Mouse (Mus musculus) hindlimb bud, embryonic 11.5 days (tissue): Measurements from ENCODE around the gene Pgm2l1.
A peak's percentile ranks its signal among the peaks of the same experiment; 100 is the strongest.
"Not testable (repeated sequence)": the region's sequence is repeated elsewhere in the genome, so short reads cannot be mapped to it uniquely, and the experiment has no call there.

Source experiments
- DNase-seq: peaks from one replicate; pipeline ENCODE4 v3.0.0-alpha.2; 2012; ENCODE audit warnings: low read depth, low spot score; ENCODE audit errors: extremely low spot score

The Pgm2l1 gene

DNA sequence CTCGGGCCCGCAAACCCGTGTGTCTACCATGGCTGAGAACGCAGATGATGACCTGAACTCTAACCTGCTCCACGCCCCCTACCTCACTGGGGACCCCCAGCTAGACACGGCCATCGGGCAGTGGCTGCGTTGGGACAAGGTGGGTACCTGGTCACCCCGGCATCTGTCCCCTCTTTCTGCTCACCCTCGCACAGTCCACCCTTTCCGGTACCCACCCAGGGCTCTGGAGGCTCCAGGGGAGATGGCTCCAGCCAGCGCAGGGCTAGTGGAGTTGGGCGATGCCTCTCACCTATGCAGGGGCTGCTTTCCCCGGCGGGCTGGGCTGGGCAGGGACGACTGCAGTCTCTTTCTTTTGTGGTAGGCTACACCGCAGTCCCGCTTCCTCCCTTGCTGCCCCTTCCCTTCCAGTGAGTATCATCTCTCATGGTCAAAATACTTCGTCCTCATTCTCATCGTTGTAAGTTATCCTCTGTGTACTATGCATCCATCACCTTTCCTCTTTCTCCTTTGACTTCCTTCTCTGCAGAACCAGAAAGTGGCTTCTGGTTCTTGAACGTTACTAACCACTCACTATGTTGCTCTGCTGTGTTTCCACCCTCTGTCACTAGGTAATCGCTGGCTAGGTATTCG, 817 bp downstream of the Pgm2l1 start:
- no peak for DNase-seq

DNA sequence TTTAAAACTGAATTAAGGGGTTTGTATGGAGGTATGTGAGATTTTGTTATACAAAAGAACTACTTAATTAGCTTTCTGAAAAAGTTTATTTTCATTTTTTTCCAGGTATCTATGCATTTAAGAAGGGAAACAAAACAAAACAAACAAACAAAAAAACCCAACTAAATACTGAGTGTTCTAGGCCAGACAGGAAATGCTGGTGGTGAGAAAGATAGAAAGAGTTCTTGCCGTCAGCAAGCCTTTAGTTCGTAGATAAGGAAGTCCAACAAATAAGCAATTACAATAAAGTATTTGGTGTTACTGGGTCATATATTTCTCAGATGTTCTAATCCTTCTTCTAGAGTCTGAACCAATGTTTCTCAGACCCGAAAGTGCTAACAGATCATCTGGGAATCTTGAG, 1.8 kb downstream of the Pgm2l1 start:
- DNase-seq: no peak

DNA sequence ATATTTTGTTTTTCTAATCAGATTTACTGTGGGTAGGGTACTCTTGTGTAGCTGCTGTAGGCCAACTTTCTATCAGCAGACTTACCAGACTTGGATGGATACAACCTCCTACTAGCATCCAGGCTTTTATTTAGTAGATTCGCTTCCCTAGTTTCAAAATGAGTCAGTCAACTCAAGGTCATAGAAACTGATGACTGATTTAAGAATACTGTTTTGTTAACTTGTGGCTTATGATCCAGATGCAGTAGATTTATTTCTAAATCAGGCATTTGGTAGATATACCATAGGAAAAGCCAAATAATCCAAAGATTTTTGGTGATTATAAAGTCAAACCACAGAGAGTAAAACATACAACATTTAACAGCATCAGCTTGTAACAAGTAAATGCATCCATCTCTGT, 3.5 kb downstream of the Pgm2l1 start:
- DNase-seq: no peak

DNA sequence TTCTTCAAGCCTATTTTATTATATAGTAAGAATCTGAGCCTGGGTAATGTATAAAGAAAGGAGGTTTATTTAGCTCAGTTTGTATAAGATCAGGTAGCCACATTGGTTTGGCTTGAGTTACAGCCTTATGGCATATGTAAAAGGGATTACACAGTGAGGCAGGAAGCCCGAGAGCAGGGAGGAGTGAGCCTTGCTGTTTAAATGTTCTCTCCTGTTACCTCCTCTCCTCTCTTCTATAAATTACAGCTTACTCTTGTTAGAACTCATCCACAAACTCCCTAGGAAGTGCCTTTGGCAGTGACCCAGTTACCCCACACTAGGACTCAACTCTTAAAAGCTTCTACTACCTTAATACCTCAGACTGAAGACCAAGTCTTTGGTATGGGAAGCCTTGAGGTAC, 4.5 kb downstream of the Pgm2l1 start:
- no peak for DNase-seq

DNA sequence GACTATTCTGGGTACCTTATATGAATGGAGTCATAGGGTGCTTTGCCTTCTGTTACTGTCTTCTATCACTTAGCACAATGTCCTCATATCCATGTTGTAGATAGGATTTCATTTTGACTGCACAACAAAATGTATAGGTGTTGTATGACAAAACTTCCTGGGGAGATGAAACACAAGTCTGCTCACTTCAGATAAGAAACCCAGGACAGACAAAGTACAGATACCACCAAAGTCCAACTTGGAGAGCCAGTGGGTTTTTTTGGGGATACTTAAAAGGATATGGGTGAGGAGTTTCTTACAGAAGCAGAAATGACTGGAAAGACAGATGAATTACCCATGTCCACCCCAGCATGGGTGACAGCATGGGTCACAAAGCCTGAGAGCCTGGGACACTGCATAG, 6.5 kb downstream of the Pgm2l1 start:
- DNase-seq: no peak

DNA sequence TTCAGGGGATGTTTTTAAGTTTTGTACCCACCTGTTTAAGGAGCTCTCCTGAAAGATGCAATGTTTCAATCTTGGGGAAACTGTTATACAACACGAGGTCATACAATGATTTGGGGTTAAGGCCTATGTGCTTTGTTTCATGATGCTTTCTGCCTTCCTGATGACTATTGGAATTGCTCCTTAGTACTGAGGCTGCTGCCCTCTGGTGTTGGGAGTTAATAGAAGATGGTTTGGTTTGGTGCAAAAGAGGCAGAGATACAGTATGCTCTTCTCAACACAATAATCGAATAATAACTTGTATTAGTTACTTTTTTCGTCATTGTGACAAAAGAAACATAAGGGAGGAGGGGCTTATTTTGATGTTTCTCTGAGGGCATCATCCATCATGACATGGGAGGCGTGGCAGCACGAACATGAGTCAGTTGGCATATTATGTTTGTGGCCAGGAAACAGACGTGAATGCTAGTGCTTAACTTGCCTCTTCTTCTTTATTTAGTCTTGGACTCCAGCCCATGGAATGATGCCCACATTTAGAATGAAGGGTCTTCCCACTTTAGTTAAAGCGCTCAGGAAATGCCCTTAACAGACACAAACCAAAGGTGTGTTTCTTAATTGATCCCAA, 7.2 kb downstream of the Pgm2l1 start:
- no peak for DNase-seq

DNA sequence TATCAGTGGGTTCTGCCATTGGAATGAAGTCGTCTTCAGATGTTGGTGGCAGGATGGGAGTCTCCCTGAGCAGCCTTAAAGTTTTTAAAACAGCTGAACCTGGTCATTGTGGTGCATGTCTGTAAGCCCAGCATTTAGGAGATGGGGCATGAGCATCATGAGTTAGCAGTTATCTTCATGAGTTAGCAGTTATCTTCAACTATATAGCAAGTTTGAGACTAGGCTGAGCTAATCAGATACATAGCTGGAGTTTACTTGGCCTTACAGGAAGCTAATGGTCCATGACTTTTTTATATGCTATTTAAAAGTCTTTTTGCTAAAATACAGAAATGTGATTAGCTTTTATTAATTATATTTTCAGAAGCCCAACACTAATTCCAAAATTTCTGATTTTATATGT, 11.1 kb downstream of the Pgm2l1 start:
- DNase-seq: no peak

DNA sequence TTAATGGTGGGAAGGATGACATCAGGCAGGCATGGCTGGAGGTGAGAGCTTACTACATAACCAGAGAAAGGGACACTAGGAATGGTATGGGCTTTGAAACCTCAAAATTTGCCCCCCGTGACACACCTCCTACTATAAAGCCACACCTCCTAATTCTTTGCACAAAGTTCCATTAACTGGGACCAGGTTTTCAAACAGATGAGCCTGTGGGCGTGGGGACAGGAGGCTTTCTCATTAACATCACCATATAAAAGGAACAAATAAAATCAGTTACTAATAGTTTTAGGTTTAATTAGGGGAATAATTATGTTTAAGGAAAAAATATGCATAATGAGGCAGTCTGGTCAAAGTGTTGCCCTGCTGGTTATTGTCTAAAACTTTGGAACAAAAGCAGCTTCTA, 13.4 kb downstream of the Pgm2l1 start:
- no peak for DNase-seq

DNA sequence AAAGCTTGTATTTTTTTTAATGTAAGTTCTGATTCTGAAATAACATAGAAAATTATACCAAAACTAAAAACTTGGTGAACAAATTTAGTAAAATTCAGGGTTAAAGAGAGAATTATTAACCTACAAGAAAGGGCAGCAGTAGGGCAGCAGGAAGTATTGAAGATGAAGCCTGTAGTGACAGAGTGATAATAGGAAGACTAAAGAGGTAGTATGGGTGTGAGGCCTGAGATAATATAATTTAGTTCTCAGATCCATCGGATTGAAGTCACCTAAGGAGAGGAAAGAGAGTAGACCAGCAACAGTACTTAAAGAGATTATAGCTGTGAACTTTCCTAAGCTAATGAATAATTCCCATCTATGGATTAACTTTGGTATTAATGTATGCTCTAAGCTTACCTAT, 15.8 kb downstream of the Pgm2l1 start:
- no peak for DNase-seq

DNA sequence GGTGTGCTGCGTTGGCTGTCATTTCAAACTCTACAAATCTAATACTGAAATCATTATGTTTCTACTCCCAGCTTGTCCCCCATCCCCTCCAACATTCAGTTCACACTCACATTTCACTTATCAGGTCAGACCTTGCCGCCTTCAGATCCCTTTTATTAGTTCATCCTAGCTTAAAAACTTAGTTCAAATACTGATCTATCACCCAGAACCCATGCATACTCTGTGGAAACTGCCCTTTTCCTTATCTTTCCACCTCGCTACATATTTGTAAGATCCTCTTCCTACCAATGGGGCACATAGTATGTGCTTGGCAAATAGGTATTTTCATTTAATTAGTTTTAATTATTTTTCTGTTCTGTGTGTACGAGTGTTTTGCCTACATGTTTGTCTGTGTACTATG, 17.0 kb downstream of the Pgm2l1 start:
- DNase-seq: no peak

DNA sequence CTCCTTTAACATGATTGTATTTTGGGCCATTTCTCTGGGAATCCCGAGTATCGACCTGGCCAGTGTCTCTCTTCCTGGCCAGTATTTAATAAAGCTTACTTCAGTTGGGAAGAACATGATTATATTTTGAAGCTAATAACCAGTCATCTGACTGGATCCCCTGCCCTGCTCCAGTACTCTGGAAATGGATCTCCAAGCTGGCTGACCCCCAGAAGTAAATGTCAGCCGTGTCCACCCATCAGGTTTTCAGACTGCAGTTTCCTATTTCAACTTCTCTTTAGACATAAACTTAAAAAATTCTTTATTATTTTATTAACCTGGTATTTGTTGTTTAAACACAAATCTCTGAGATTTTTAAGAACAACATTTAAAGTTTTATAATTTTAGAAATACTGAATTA, 18.0 kb downstream of the Pgm2l1 start:
- no peak for DNase-seq

DNA sequence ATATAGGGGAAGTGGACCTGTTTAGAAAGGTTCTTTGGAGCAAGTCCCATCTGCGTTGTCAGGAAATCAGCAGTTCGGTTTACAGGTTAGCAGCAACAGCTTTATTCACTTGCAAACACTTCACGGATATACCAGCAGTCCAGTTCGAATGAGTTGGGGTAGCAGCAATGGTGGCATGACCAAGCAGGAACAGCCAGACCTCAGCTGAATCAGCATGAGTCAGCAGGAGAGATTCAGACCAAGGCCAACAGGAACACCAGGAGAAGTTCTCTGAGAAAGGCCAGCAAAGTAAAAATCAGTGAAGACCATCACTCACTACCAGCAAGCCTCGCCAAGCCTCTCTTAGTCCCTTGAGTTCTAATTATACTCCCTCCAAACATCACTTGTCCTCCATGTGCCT, 23.5 kb downstream of the Pgm2l1 start:
- no peak for DNase-seq

DNA sequence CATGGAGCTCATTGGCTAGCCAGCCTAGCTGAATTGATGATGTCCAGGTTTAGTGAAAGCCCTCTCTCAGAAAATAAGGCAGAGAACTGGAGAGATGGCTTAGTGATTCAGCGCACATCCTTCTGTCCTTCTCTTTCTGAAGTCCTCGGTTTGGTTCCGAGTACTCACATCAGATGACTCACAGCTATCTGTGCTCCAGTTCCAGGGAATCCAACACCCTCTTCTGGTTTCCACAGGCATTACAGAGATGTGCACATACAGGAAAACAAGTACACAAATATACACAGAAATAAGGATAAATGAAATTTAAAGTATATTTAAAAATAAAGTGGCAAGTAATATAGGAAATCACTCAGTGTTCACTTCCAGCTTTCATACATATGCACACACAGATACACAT, 35.2 kb downstream of the Pgm2l1 start:
- DNase-seq: no peak

DNA sequence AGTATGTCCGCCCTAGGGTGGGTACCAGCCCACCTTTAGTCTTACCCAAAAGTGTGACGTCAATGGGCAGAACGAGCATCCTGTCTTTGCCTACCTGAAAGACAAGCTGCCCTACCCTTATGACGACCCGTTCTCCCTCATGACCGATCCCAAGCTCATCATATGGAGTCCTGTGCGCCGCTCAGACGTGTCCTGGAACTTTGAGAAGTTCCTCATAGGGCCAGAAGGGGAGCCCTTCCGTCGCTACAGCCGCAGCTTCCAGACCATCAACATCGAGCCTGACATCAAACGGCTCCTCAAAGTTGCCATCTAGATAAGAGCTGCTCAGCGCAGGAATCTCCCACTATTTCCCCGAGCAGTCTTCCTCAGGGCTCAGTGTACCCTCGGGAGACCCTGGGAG, 37.7 kb downstream of the Pgm2l1 start:
- DNase-seq: not testable (repeated sequence)

DNA sequence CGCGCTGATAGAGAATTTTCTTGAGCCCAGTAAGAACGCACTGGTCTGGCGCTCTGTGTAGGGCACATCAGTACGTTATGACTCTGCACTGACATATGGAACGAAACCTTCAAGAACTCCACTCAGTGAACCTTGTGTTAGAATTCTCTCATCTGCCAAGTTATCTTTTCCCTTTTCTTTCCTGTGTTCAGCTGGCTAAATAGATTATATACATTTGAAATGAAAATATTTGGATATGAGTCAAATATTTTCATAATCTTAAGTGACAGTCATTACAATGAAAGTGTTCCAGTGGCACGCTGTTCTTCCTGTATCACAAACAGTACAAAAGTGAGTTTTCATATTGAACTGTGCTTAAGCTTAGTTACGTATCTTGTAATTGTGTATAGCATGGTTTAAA, 45.2 kb downstream of the Pgm2l1 start:
- DNase-seq: no peak

DNA sequence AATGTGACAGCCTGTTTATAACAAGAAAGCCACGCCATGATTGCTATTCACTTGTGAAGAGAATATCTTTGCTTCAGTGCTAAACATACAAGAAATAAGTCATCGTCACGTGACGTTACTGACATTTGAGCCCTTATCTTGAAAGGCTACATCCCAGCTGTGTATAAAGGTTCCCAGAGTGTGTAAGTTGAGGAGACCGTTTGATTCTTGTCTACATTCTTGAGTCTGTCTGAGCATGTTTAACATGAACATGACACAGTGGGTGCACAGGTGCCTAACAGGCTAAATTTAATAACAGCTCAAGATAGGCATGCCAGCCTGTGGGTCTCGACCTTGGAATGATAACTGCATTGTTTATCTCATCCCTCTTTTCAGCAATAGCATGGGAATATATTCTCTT, 47.3 kb downstream of the Pgm2l1 start:
- no peak for DNase-seq

DNA sequence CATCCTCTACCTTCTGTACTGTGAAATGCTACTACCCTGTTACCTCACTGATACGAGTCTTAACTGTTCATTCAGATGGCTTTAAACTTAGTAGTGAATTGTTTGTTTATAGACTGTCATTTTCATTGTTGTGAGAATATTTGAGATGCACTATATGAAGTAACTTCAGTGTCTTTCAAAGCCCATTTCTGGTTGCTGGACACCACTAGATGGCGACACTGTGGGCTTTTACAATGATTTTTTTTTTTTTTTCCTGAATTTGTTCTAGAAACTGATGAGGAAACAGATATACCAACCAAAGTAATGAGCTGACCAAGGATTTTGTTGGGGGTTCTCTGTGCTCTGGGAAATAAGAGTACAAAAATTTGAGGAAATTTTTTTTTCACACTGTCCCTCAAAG, 49.2 kb downstream of the Pgm2l1 start:
- no peak for DNase-seq

DNA sequence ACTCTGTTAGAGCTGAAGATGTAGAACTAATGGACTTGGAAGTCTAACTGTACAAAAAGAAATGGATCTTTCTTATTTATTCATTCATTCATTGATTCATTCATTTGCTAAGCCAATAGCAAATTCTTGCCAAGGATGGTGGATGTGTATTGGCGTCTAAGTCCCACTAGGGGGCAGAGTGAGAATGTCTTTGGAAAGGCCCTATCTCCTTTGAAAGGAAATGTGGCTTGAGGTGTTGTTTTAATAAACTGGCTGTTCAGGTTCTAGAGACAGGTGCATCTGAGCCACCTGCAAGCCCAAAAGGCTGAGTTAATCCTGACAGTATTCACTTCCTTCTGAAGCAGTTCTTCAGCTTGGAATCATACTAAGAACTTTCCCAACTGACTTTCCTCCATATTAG, 52.6 kb downstream of the Pgm2l1 start:
- DNase-seq: peak; percentile 62

DNA sequence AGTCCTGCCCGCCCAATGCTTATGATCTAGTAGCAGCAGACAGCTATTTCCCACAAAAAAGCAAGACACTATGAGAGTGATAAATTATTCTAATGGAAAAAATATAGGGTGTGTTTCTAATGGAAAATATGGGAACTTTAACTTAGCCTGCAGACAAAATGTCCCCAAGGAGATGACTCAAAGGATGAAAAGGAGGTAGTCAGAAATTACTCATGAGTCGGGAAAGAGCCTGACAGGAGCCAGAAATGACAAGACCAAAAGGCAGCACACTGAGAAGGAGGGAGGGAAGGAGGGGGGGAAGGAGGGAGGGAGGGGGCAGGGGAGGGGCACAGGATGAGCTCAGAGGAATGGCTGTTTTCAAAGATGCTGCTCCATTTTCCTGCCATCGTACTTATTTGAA, 54.4 kb downstream of the Pgm2l1 start:
- DNase-seq: no peak

DNA sequence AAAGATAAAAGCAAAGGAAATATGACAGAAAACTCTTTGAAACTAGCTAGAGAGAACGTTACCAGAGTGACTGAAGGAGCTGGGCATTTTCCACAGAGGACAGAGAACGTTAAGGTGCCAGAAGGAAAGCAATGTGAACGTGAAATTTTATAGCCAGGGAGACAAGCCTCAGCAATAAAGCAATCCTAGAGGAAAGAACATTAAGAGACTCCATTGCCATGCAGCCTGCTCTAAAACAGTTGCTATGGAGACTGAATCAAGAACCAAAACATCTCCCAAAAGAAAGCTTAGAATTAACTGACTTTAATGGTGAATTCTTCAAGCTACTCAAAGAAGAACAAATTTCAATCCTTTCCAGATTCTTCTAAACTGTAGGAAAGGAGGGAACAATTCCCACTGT, 56.1 kb downstream of the Pgm2l1 start:
- no peak for DNase-seq

DNA sequence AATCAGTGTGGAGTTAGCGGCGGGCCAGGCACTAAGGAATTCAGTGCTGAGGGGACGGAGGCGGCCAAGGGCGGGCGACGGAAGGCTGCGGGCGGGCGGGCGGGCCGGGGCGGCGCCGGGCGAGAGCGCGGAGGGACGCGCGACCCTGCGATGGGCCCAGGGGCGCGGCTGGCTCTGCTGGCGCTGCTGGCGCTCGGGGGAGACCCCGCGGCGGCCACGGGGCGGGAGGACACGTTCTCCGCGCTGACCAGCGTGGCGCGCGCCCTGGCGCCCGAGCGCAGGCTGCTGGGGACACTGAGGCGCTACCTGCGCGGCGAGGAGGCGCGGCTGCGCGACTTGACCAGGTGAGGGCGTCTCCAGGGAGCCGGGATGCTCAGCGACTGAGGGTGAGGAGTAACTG, 58.2 kb downstream of the Pgm2l1 start, which contains the start of gene P4ha3:
P4ha3 (plus strand) TSS at position 138 of the 400 bp plus-strand sequence.
- DNase-seq: no peak

DNA sequence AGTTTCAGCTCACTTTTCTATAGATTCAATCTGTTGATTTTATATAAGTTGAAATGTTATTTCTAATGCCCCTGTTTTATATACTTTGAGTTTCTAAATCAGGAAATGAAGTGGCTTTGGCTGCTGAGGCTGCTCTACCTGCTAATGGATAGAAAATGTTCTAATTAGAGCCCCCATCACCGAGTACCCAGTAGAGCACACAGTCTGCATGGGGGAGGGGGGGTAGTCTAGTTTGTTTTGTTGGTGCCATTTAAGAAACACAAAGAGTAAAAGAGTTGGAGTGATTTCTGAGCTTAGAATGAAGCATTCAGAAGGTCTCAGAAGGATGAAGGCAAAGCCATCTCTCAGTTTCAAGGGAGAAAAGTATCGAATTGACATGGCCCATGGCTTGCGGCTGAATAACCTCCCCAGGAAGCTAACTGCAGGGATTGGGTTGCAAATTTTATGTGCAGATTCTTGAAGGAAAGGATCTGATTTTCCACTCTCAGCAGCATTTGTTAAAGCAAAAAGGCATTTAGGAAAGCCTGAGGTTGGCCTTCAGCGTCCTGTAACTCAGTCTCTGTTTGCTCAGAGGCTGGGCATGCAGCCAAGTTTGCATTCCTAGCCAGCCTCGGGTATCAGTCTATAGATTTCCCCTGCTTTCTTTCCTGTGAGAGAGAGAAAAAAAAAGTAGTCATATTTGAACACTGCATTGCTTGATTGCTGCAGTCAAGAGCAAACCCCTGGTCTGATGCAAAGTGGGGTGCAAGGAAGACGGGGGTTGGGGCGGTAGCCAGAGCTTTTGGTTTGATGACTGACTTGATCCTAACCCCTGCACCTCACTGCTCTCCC, 60.8 kb downstream of the Pgm2l1 start:
- DNase-seq: peak; percentile 35
